Mouse (Mus musculus): ENCODE results near the gene Mcfd2.

DNA sequence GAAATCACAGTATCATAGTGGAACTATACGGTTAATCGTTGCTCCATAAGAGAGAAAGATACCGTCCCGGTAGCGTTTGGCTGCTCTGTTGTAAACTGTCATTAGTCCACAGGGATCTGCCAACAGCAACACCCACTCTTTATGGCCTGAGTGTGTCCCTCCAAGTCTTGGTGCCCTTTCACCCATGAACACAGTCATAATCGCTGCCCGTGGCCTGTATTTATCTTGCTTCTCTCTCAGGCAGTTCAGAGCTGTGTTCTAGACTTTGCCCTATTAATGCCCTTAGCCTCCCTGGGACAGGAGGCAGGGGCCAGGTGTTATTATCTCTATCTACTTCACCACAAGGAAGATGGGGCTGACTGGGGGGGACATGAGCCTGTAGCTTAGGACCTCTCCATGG, 25.3 kb upstream of the Mcfd2 start:
- TF ChIP-seq CTCF (IDR thresholded peaks at IDR 0.05; ENCODE audit: extremely low read depth, insufficient read depth, low read length) (no peak), POLR2A (IDR thresholded peaks at IDR 0.05; ENCODE audit: extremely low read depth, insufficient read depth, low read length) (no peak)

Measured in cortical plate, adult 2 months (tissue).